Mouse (Mus musculus) intestine, postnatal 0 days (tissue): ENCODE results near the gene Rev3l. TPM values are rescaled to one million over a fixed set of nuclear protein-coding genes. Genes with fewer than 3 reads are reported as not detected.
A peak's percentile ranks its signal among the peaks of the same experiment; 100 is the strongest.

Source experiments
- ATAC-seq: fragments of 200-750 bp; cut with Nextera tagmentation; 2 replicates; pipeline ENCODE4 v1.8.0; 2017; ENCODE audit warnings: mild to moderate bottlenecking, moderate TSS enrichment, moderate library complexity
- H3K27ac ChIP-seq: fragments of 300-500 bp; sonication (generic); 2 replicates; pipeline ENCODE4 v1.5.1; 2014; ENCODE audit warnings: mild to moderate bottlenecking, low read depth, low read length, moderate library complexity
- H3K27me3 ChIP-seq: fragments of 300-500 bp; sonication (generic); replicated peaks from 2 replicates; pipeline ENCODE4 v1.6.1; 2014; ENCODE audit warnings: low read length, mixed read lengths; ENCODE audit not compliant: control insufficient read depth, insufficient read depth
- H3K36me3 ChIP-seq: fragments of 300-500 bp; sonication (generic); 2 replicates; pipeline ENCODE4 v1.6.1; 2014; ENCODE audit warnings: mild to moderate bottlenecking, moderate library complexity; ENCODE audit not compliant: control insufficient read depth, insufficient read depth
- H3K4me1 ChIP-seq: fragments of 300-500 bp; sonication (generic); replicated peaks from 2 replicates; pipeline ENCODE4 v1.6.1; 2014; ENCODE audit warnings: antibody characterized with exemption, low read length, mixed read lengths; ENCODE audit not compliant: control insufficient read depth, insufficient read depth
- H3K4me2 ChIP-seq: fragments of 300-500 bp; sonication (generic); replicated peaks from 2 replicates; pipeline ENCODE4 v1.6.1; 2014; ENCODE audit warnings: low read depth, mild to moderate bottlenecking, moderate library complexity
- H3K4me3 ChIP-seq: fragments of 300-500 bp; sonication (generic); 2 replicates; pipeline ENCODE4 v1.5.1; 2014; ENCODE audit warnings: low read depth, low read length
- H3K9ac ChIP-seq: fragments of 300-500 bp; sonication (generic); 2 replicates; pipeline ENCODE4 v1.6.1; 2014; ENCODE audit warnings: mild to moderate bottlenecking, low read depth, low read length
- H3K9me3 ChIP-seq: fragments of 300-500 bp; sonication (generic); 2 replicates; pipeline ENCODE4 v1.6.1; 2016; ENCODE audit warnings: mixed run types; ENCODE audit not compliant: control insufficient read depth
- CTCF ChIP-seq: sonication (generic); IDR thresholded peaks from 2 replicates; pipeline ENCODE4 v1.5.1; 2016; ENCODE audit warnings: low read depth, mild to moderate bottlenecking, control low read depth, antibody characterized with exemption, moderate library complexity
- WGBS: fragments of 180-500 bp; shearing (Covaris S2); extraction: QIAGEN DNeasy Blood & Tissue Kit; methylation state at CpG from one replicate; pipeline ENCODE4 v1.1.7; 2014; 5-methylcytosine and 5-hydroxymethylcytosine counted together
- polyA plus RNA-seq: library from polyadenylated mRNA; unstranded; fragments of >200 nt; fragmentation: Nextera tagmentation; extraction: Ambion mirVana; gene quantifications from 2 replicates; pipeline ENCODE4 v1.2.1, GENCODE M21; 2015

Gene Rev3l
- polyA plus RNA-seq: 7.0 TPM in 2 replicates

DNA sequence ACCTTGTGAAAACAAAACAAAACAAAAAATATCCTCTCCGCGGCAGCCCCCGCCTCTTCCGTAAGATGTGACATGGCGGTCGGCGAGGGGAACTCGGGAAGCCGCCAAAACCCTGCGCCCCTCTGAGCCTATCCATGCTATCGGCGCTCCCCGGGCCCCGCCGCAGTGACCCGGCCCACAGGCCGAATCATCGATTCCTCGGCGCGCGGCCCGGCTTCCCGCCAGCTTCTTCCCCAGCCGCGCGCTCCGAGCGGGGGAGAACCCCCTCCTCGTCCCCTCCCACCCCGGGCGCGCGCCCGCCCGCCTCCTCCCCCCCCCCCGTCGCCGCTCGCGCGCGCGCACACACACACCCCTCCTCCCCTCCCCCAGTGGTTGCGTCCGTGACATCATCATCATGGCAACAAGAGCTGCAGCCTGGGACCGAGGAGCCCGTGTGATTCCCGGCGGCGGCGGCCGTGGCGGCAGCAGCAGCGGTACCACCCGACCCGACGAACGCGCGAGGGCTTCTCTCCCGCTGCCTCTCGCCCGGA lies at the start of gene Rev3l:
Rev3l (plus strand) TSS at position 383 of the 530 bp plus-strand sequence.
- Histone ChIP-seq H3K4me1 (no peaks in the 10 kb centered on the region), H3K9ac (peak within 1 kb of the TSS; percentile 92), H3K27me3 (no peaks in the 10 kb centered on the region), H3K4me2 (peak within 1 kb of the TSS; percentile 67), H3K9me3 (no peaks in the 10 kb centered on the region), H3K4me3 (peak within 1 kb of the TSS; percentile 96), H3K27ac (peak within 1 kb of the TSS; percentile 99), H3K36me3 (no peaks in the 10 kb centered on the region)
- under 1% methylated on average over 51 of the region's 64 CpGs for WGBS
- ATAC-seq: peak; percentile 88
- no peak for TF ChIP-seq CTCF

DNA sequence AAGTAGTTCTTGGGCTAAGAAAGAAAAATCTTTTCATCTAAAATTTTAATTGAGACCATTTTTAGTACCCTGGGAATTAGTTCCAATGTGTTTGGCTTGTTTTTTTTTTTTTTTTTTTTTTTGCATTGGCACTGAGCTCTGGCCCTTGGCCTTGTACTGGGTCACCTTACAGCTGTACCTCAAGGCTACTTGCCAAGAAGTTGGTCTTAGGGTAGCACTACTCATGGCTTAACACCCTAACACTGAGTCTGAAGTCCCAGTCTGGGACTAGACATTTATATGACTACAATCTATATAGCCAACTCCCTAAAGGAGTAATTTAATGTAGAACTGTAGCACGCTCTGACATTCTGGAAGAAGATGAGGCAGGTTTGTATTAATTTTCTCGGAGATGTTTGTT lies 49.4 kb upstream of the Rev3l start:
- Histone ChIP-seq H3K36me3 (no peaks in the 10 kb centered on the region; the same call in 1 of the 2 replicates), H3K4me1 (0 out of 2 replicates have a peak, but pooled peaks cover 4% of the 10 kb centered on the region), H3K9me3 (no peaks in the 10 kb centered on the region), H3K27me3 (no peaks in the 10 kb centered on the region), H3K4me2 (no peak overlapping the region), H3K9ac (no peak overlapping the region), H3K27ac (no peak overlapping the region), H3K4me3 (no peak overlapping the region)
- no peak for ATAC-seq
- WGBS: 73% methylated on average over 2 of the region's 2 CpGs
- no peak for TF ChIP-seq CTCF

DNA sequence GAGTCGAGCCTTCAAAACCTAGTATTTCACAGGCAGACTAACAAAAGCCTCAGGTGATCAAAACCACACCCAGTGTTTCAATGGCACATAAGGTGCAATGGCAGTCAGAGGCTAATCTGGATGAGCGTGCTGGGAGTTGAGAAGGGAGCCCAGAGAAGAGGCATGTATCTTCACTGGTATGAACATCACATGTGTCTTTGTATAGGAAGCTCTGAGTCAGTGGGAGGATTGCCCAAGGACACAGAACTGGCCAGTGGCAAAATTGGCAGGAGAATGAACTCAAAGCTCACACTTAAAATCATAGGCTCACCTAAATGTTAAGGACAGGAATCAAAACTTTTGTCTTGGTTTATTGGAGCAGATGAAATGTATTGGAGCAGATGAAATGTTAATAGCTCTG lies 48.4 kb upstream of the Rev3l start:
- Histone ChIP-seq H3K9me3 (no peaks in the 10 kb centered on the region), H3K4me3 (no peak overlapping the region), H3K36me3 (no peaks in the 10 kb centered on the region; the same call in 1 of the 2 replicates), H3K27me3 (no peaks in the 10 kb centered on the region), H3K27ac (no peak overlapping the region), H3K4me2 (no peak overlapping the region), H3K4me1 (0 out of 2 replicates have a peak, but pooled peaks cover 4% of the 10 kb centered on the region), H3K9ac (no peak overlapping the region)
- 73% methylated on average over 2 of the region's 2 CpGs for WGBS
- ATAC-seq: no peak
- no peak for TF ChIP-seq CTCF

DNA sequence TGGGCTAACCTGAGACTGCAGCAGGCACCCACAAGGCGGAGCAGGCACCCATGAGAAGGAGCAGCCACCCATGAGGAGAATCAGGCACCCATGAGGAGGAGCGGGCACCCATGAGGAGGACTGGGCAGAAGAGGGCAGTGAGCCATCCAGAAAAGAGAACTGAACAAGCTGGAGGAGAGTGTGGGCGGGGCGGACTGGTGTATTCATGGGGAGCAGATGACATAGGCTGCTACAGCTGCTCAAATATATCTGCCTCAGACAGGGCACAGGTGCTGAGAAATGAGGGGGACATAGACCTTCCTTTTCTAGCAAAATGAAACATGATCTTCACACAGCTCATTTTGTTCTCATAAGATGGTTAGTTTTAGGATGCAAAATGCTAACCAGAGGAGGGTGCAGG lies 45.1 kb upstream of the Rev3l start:
- Histone ChIP-seq H3K27ac (no peak overlapping the region), H3K4me2 (no peak overlapping the region), H3K9me3 (no peaks in the 10 kb centered on the region), H3K36me3 (no peaks in the 10 kb centered on the region), H3K27me3 (no peaks in the 10 kb centered on the region), H3K4me3 (no peak overlapping the region), H3K9ac (no peak overlapping the region), H3K4me1 (0 out of 2 replicates have a peak, but pooled peaks cover 4% of the 10 kb centered on the region)
- TF ChIP-seq CTCF: no peak
- WGBS: 100% methylated on average over 4 of the region's 4 CpGs
- no peak for ATAC-seq

DNA sequence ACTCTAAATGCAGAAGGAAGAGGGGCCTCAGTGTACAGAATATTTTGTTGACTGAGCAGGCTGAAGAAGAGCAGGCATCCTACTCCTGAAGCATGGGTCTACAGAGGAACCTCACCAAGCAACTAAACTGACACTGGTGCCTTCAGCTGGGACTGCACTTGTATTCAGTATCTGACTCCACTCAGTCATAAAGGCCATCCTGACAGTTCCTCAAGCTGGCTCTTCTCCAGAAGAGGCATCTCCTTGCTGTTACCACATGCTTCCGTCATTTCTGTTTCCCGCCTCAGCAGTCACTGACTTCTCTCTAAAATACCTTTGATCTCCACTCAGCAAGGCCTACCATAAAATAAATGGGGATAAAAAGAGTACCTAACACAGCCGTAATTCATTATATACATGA lies 44.1 kb upstream of the Rev3l start:
- 56% methylated on average over 3 of the region's 3 CpGs for WGBS
- no peak for ATAC-seq

DNA sequence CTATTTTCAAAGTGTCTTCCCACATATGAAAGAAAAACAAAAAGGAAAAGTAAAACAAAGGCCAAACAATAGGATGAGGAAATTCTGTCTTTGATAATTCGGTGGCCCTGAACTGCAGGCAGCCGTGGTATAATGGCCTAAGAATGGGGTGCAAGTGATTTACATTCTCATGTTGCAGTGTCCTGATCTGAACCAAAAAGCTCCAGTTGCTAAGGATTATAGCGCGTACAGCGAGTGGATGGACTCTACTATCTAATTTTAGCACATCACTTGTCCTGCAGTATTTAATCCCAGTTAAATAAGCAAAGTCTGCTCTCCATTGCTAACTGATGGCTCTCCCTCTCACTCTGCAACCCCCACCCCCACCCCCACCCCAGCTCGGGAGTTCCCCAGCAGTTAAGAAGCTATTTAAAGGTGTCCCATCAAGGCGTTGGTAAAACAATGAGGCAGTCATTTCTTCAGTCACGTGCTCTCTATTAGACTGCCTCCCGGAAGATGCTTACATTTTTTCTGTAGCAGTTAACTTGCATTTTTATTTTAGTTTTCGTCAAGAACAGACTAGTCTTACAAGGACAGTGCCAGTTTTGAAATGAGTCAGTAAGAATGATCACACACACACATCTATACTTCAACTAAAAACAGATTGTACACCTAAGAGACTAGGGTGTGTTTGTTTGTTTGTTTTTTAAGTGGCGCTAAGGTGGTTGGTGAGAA lies 40.4 kb upstream of the Rev3l start:
- no peaks in the 10 kb centered on the region for H3K9me3 ChIP-seq
- no peak for TF ChIP-seq CTCF
- H3K27ac ChIP-seq: no peak overlapping the region
- H3K36me3 ChIP-seq: no peaks in the 10 kb centered on the region
- no peak overlapping the region for H3K4me2 ChIP-seq
- no peaks in the 10 kb centered on the region for H3K27me3 ChIP-seq
- no peaks in the 10 kb centered on the region for H3K4me1 ChIP-seq
- H3K4me3 ChIP-seq: no peak overlapping the region
- WGBS: 53% methylated on average over 11 of the region's 11 CpGs
- no peak for ATAC-seq
- H3K9ac ChIP-seq: no peak overlapping the region

More for the DNA sequence above, 44.1 kb upstream of the Rev3l start:
- Histone ChIP-seq H3K9me3 (no peaks in the 10 kb centered on the region), H3K27ac (no peak overlapping the region), H3K36me3 (no peaks in the 10 kb centered on the region), H3K4me3 (no peak overlapping the region), H3K27me3 (no peaks in the 10 kb centered on the region), H3K4me1 (0 out of 2 replicates have a peak, but pooled peaks cover 4% of the 10 kb centered on the region), H3K9ac (no peak overlapping the region), H3K4me2 (no peak overlapping the region)
- TF ChIP-seq CTCF: no peak
